Mouse (Mus musculus) heart, postnatal 10 days (tissue): Measurements from ENCODE around the gene Cnnm2. TPM values are rescaled to one million over a fixed set of nuclear protein-coding genes. Genes with fewer than 3 reads are reported as not detected.
"Not testable (repeated sequence)": the region's sequence is repeated elsewhere in the genome, so short reads cannot be mapped to it uniquely, and the experiment has no call there.

Experiments used
- DNase-seq, 2 experiments: peaks; one replicate each; pipeline ENCODE4 v3.0.0; 2021
- intact Hi-C: fragments of 180-260 bp; cut with DNase I; formaldehyde crosslinking; loops from one replicate; pipeline ENCODE4 v1.15.1; 2025
- total RNA-seq, 2 experiments: library from RNA; stranded (reverse); gene quantifications; 2 replicates each; pipeline ENCODE4 v1.2.3; 2021

Gene Cnnm2
- total RNA-seq, 2 experiments from 2014 or later, result 6.6 to 7.7 TPM

- not testable (repeated sequence) for DNase-seq
- intact Hi-C loops, result loop anchor here (1.0 to 2.0 kb wide), 2 partner anchors 109 to 231 kb away; no protein-coding TSS in a partner anchor
These were observed 1.5 kb upstream of the Cnnm2 start for GRCm38 (mm10) chr19:46759909-46760308.

- intact Hi-C loops, result loop anchor here (1.0 to 2.0 kb wide), 2 partner anchors 109 to 230 kb away; no protein-coding TSS in a partner anchor
- DNase-seq, result peak; percentile 91 to 94
These were observed 828 bp upstream of the Cnnm2 start for GRCm38 (mm10) chr19:46760375-46761160.

GRCm38 (mm10) chr19:46761971-46762290 is 535 bp downstream of the Cnnm2 start:
- no peak for DNase-seq
- intact Hi-C loops, result loop anchor here (2.0 kb wide), 1 partner anchor 229 kb away; no protein-coding TSS in a partner anchor

GRCm38 (mm10) chr19:46762291-46762991 is 1.0 kb downstream of the Cnnm2 start:
- intact Hi-C loops, result no loop called here
- peak; percentile 24 to 38 for DNase-seq

GRCm38 (mm10) chr19:46762992-46763342 is 1.6 kb downstream of the Cnnm2 start:
- peak in 1 of 2 experiments; percentile 32 for DNase-seq
- intact Hi-C loops, result no loop called here

- intact Hi-C loops, result no loop called here
- no peak for DNase-seq
These were observed 2.0 kb downstream of the Cnnm2 start for GRCm38 (mm10) chr19:46763356-46763755.

- no peak for DNase-seq
- intact Hi-C loops, result no loop called here
These were observed 2.8 kb downstream of the Cnnm2 start for GRCm38 (mm10) chr19:46763932-46764762.

GRCm38 (mm10) chr19:46764763-46765117 is 3.3 kb downstream of the Cnnm2 start:
- intact Hi-C loops, result loop anchor here (5.0 kb wide), 1 partner anchor 48 kb away; no protein-coding TSS in a partner anchor
- no peak for DNase-seq

GRCm38 (mm10) chr19:46766125-46766524 is 4.7 kb downstream of the Cnnm2 start:
- intact Hi-C loops, result loop anchor here (5.0 kb wide), 1 partner anchor 46 kb away; no protein-coding TSS in a partner anchor
- no peak for DNase-seq

- intact Hi-C loops, result loop anchor here (5.0 kb wide), 1 partner anchor 43 kb away; no protein-coding TSS in a partner anchor
- DNase-seq, result no peak
These were observed 8.4 kb downstream of the Cnnm2 start for GRCm38 (mm10) chr19:46769759-46770158.

GRCm38 (mm10) chr19:46771801-46772200 is 10.4 kb downstream of the Cnnm2 start:
- DNase-seq, result no peak
- intact Hi-C loops, result no loop called here

GRCm38 (mm10) chr19:46776391-46776790 is 15.0 kb downstream of the Cnnm2 start:
- no peak for DNase-seq
- intact Hi-C loops, result no loop called here

- intact Hi-C loops, result no loop called here
- no peak for DNase-seq
These were observed 15.5 kb downstream of the Cnnm2 start for GRCm38 (mm10) chr19:46776850-46777249.

GRCm38 (mm10) chr19:46777928-46778680 is 16.7 kb downstream of the Cnnm2 start:
- intact Hi-C loops, result no loop called here
- DNase-seq, result no peak

- DNase-seq, intact Hi-C loops: not testable (repeated sequence)
These were observed 17.7 kb downstream of the Cnnm2 start for GRCm38 (mm10) chr19:46779130-46779529.

GRCm38 (mm10) chr19:46784038-46784437 is 22.6 kb downstream of the Cnnm2 start:
- intact Hi-C loops, result no loop called here
- DNase-seq, result no peak

GRCm38 (mm10) chr19:46784502-46784901 is 23.1 kb downstream of the Cnnm2 start:
- intact Hi-C loops, result no loop called here

GRCm38 (mm10) chr19:46785633-46786032 is 24.2 kb downstream of the Cnnm2 start:
- intact Hi-C loops, result no loop called here
- DNase-seq, result no peak

More at GRCm38 (mm10) chr19:46784502-46784901, 23.1 kb downstream of the Cnnm2 start:
- DNase-seq, result no peak

GRCm38 (mm10) chr19:46789782-46790181 is 28.4 kb downstream of the Cnnm2 start:
- DNase-seq, result no peak
- intact Hi-C loops, result no loop called here

- intact Hi-C loops, result no loop called here
- peak in 1 of 2 experiments; percentile 6 for DNase-seq
These were observed 30.0 kb downstream of the Cnnm2 start for GRCm38 (mm10) chr19:46791360-46791759.
